Mouse (Mus musculus): ENCODE data around the gene Pik3c2b.

GRCm38 (mm10) chr1:133118127-133118526 lies 72.7 kb downstream of the Pik3c2b start:
- no peak for TF ChIP-seq GATA1 (IDR thresholded peaks at IDR 0.05; ENCODE audit: low read length)
- TF ChIP-seq TAL1 (IDR thresholded peaks at IDR 0.05; ENCODE audit: low read length): no peak
